Mouse (Mus musculus): Measurements from ENCODE around the gene Lin7c.

The Lin7c gene

DNA sequence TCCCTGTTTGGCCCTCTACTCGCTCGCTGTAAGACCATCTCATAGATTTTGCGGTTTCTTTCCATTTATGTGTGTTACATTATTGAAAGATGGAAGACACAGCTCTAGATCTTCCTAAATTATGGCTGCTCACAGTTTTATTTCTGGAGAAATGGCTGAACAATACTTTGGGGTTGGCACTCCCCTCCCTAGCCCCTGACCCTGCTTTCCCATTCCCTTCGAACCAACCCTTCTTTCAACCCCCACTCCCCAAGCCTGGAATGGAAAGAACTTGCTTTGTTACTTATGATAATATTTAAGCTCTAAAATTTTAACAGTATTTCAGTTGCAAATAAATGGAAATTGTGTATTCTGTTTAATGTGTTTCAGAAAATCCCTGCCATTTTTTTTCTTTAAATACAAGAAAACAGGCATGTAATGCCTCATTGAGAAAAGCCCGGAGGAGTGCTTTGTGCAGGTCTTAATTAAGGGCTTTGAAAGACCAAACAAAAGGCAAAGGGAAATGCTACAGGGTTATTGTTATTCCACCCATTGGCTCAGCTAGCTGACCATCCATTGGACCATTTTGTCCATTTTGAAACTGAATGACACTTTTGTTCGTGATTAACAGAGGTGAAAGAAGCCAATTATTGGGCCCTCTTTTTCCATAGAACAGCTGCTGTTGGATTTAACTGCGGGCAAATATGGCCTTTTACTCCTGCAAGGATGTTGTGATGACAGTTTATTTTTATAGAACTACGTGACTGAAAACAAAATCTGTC is 52.3 kb downstream of the Lin7c start:
- DNase-seq (ENCODE audit: low read depth, low spot score): no peak

DNA sequence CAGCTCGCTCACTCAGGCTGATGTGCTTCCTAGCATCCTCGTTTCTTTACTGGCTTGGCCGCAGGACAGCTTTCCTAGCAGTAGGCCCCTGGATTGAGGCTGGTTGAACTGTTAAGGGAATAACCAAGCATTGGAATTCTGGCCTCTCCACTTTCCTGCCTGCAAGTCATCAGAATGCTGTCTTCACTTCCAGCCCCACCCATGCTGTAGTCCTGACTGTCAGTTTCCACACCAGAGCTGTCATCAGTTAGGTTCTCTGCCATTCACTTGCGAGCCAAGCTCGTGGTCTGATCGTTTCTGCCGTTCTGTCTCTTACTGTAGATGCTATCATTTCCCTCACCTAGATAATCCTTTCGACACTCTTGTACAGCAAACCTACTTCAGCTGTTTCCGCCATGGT is 54.3 kb downstream of the Lin7c start:
- no peak for DNase-seq (ENCODE audit: low read depth, low spot score)

DNA sequence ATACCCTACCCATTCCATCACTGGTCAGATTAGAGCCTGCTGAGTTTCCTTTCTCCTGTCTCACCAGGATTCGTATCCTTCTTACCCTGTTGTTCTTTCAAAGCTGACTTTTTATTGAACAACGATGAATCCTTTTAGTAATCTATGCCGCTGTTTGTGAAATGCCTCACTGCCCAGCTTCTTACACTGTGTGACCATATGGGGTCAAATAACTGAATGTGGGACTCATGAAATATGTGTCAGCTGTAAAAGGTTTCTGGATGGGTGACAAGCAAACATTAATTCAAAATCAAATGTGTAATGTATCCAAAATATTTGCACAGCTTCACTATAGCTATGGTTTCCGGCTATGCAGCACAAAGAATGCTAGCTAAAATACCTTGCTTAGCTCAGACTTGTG is 54.9 kb downstream of the Lin7c start:
- DNase-seq (ENCODE audit: low read depth, low spot score): no peak

DNA sequence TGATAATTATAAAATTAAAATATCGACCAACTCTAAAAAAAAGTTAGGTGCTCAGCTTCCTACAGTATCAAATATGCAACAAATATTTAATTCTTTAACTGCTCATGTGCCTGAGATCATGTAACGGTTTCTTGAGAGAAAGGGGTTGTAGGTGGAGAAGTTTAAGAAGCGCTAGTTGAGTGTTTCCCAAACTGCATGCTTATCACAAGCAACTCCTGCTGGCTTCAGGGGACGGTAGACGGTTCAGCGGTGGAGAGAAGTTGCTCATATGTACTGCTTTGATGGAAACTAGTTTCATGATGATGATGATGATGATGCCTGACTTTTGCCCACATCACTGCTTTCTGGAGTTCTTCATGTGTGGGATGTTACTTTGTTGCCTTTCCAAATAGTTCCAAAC is 55.8 kb downstream of the Lin7c start:
- no peak for DNase-seq (ENCODE audit: low read depth, low spot score)

DNA sequence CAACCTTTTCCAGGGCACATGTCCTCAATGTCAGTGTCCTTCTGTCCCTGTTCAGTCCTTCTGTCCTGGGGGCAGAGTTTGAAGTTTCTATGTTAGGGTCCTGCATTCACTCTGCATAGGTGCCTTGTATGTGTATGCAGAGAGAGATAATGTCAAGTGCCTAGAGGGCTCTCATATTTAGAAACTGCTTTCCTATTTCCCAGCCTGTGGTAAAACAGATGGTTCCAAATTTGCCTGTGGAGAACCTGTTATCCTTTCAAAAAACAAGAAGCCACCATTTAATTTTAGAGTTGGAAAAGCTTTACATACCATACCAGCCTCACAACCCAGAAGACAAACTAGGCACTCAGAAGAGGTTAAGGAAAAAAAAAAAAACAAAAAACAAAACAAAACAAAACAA is 58.9 kb downstream of the Lin7c start:
- DNase-seq (ENCODE audit: low read depth, low spot score): no peak

DNA sequence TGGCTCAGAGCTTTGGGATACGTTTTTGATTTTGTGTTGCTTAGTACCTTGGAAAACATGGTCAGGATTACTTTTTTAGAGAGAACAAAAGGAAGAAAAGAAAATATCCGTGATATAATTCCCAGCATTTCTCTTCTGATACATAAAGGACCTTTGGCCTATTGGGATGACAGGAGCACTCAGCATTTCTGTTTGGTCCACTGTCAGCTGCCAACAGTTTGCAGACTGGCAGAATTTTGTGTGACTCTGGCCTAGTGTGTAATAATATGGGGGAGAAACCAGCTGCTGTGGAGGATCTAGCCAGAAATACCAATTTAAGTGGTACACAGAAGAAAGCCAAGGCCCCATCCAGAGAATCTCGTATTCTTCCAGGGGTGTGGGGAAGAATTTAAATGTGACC is 59.7 kb downstream of the Lin7c start:
- DNase-seq (ENCODE audit: low read depth, low spot score): no peak

Measured in CD4-positive, CD25-positive, alpha-beta regulatory T cell, adult 2 months (primary cell).